Mouse (Mus musculus): ENCODE results near the gene Arnt2. TPM values are rescaled to one million over a fixed set of nuclear protein-coding genes. Genes with fewer than 3 reads are reported as not detected.
A peak's percentile ranks its signal among the peaks of the same experiment; 100 is the strongest.

The Arnt2 gene
- total RNA-seq (2014; rRNA removed) (165 and 166 TPM in 2 replicates), polyA plus RNA-seq (2015; fragmentation: Nextera tagmentation; extraction: Ambion mirVana) (62.9 and 63.1 TPM in 2 replicates)

GRCm38 (mm10) chr7:84409896-84410521 is at the start of gene Arnt2:
Arnt2 (minus strand) TSS chr7:84410176.
- H3K27me3 ChIP-seq (ENCODE audit: insufficient read depth, low read length), result no peaks in the 10 kb centered on the region
- no peak for TF ChIP-seq CTCF (IDR thresholded peaks at IDR 0.05)
- DNase-seq (ENCODE audit: low spot score) (peak; percentile 85), ATAC-seq (ENCODE audit: low FRiP score) (peak; percentile 89)
- H3K4me3 ChIP-seq (ENCODE audit: low read depth, low read length), result peak within 1 kb of the TSS; percentile 82
- peak within 1 kb of the TSS; percentile 67 for H3K4me2 ChIP-seq (ENCODE audit: low read depth, low read length, poor library complexity, severe bottlenecking)
- no peaks in the 10 kb centered on the region for H3K36me3 ChIP-seq (ENCODE audit: insufficient read depth, low read length)
- H3K4me1 ChIP-seq (ENCODE audit: insufficient read depth, low read length), result peaks cover 10% of the 10 kb centered on the region; the same call in 1 of the 2 replicates
- H3K9me3 ChIP-seq (ENCODE audit: low read length), result no peaks in the 10 kb centered on the region
- under 1% methylated on average over 54 of the region's 69 CpGs for whole genome bisulfite sequencing
- peak within 1 kb of the TSS; percentile 93 for H3K9ac ChIP-seq (replicated peaks; ENCODE audit: low read length, poor library complexity, severe bottlenecking)
- H3K27ac ChIP-seq (ENCODE audit: low read depth, low read length), result peak within 1 kb of the TSS; percentile 97

- Histone ChIP-seq H3K4me2 (ENCODE audit: low read depth, low read length, poor library complexity, severe bottlenecking) (no peak overlapping the region), H3K9me3 (ENCODE audit: low read length) (no peaks in the 10 kb centered on the region), H3K27ac (ENCODE audit: low read depth, low read length) (no peak overlapping the region), H3K27me3 (ENCODE audit: insufficient read depth, low read length) (no peaks in the 10 kb centered on the region), H3K36me3 (ENCODE audit: insufficient read depth, low read length) (no peaks in the 10 kb centered on the region), H3K4me3 (ENCODE audit: low read depth, low read length) (no peak overlapping the region), H3K9ac (replicated peaks; ENCODE audit: low read length, poor library complexity, severe bottlenecking) (no peak overlapping the region), H3K4me1 (ENCODE audit: insufficient read depth, low read length) (no peaks in the 10 kb centered on the region)
- DNase-seq (ENCODE audit: low spot score) (no peak), ATAC-seq (ENCODE audit: low FRiP score) (no peak)
- no peak for TF ChIP-seq CTCF (IDR thresholded peaks at IDR 0.05)
Measured at GRCm38 (mm10) chr7:84451681-84452080, 41.7 kb upstream of the Arnt2 start.

GRCm38 (mm10) chr7:84449066-84449465 is 39.1 kb upstream of the Arnt2 start:
- H3K9me3 ChIP-seq (ENCODE audit: low read length), result no peaks in the 10 kb centered on the region
- WGBS, result 16% methylated on average over 2 of the region's 2 CpGs
- H3K9ac ChIP-seq (replicated peaks; ENCODE audit: low read length, poor library complexity, severe bottlenecking), result no peak overlapping the region
- H3K27me3 ChIP-seq (ENCODE audit: insufficient read depth, low read length), result no peaks in the 10 kb centered on the region
- TF ChIP-seq CTCF (IDR thresholded peaks at IDR 0.05), result no peak
- H3K4me1 ChIP-seq (ENCODE audit: insufficient read depth, low read length), result no peaks in the 10 kb centered on the region
- H3K4me3 ChIP-seq (ENCODE audit: low read depth, low read length), result no peak overlapping the region
- no peaks in the 10 kb centered on the region for H3K36me3 ChIP-seq (ENCODE audit: insufficient read depth, low read length)
- DNase-seq (ENCODE audit: low spot score) (peak; percentile 83), ATAC-seq (ENCODE audit: low FRiP score) (peak; percentile 67; the same call in 1 of the 2 replicates)
- H3K4me2 ChIP-seq (ENCODE audit: low read depth, low read length, poor library complexity, severe bottlenecking), result no peak overlapping the region
- H3K27ac ChIP-seq (ENCODE audit: low read depth, low read length), result no peak overlapping the region

- Histone ChIP-seq H3K9ac (replicated peaks; ENCODE audit: low read length, poor library complexity, severe bottlenecking) (no peak overlapping the region), H3K27ac (ENCODE audit: low read depth, low read length) (no peak overlapping the region), H3K9me3 (ENCODE audit: low read length) (no peaks in the 10 kb centered on the region), H3K4me3 (ENCODE audit: low read depth, low read length) (no peak overlapping the region), H3K4me2 (ENCODE audit: low read depth, low read length, poor library complexity, severe bottlenecking) (no peak overlapping the region), H3K27me3 (ENCODE audit: insufficient read depth, low read length) (no peaks in the 10 kb centered on the region), H3K4me1 (ENCODE audit: insufficient read depth, low read length) (no peaks in the 10 kb centered on the region), H3K36me3 (ENCODE audit: insufficient read depth, low read length) (no peaks in the 10 kb centered on the region)
- TF ChIP-seq CTCF (IDR thresholded peaks at IDR 0.05), result no peak
- ATAC-seq (ENCODE audit: low FRiP score), result no peak
- DNase-seq (ENCODE audit: low spot score), result no peak
Measured at GRCm38 (mm10) chr7:84448512-84448911, 38.5 kb upstream of the Arnt2 start.

GRCm38 (mm10) chr7:84447740-84448435 is 37.9 kb upstream of the Arnt2 start:
- 27% methylated on average over 5 of the region's 5 CpGs for WGBS

GRCm38 (mm10) chr7:84447060-84447459 is 37.1 kb upstream of the Arnt2 start:
- Histone ChIP-seq H3K27ac (ENCODE audit: low read depth, low read length) (no peak overlapping the region), H3K27me3 (ENCODE audit: insufficient read depth, low read length) (no peaks in the 10 kb centered on the region), H3K4me3 (ENCODE audit: low read depth, low read length) (no peak overlapping the region), H3K36me3 (ENCODE audit: insufficient read depth, low read length) (no peaks in the 10 kb centered on the region), H3K4me1 (ENCODE audit: insufficient read depth, low read length) (no peaks in the 10 kb centered on the region), H3K4me2 (ENCODE audit: low read depth, low read length, poor library complexity, severe bottlenecking) (no peak overlapping the region), H3K9ac (replicated peaks; ENCODE audit: low read length, poor library complexity, severe bottlenecking) (no peak overlapping the region), H3K9me3 (ENCODE audit: low read length) (no peaks in the 10 kb centered on the region)
- 18% methylated on average over 4 of the region's 4 CpGs for WGBS
- peak; percentile 98 for TF ChIP-seq CTCF (IDR thresholded peaks at IDR 0.05)
- ATAC-seq (ENCODE audit: low FRiP score) (peak; percentile 70; the same call in 1 of the 2 replicates), DNase-seq (ENCODE audit: low spot score) (peak; percentile 93)

More at GRCm38 (mm10) chr7:84447740-84448435, 37.9 kb upstream of the Arnt2 start:
- no peak overlapping the region for H3K27ac ChIP-seq (ENCODE audit: low read depth, low read length)
- H3K9me3 ChIP-seq (ENCODE audit: low read length), result no peaks in the 10 kb centered on the region
- DNase-seq (ENCODE audit: low spot score), result no peak
- H3K4me1 ChIP-seq (ENCODE audit: insufficient read depth, low read length), result no peaks in the 10 kb centered on the region
- no peak for ATAC-seq (ENCODE audit: low FRiP score)
- H3K27me3 ChIP-seq (ENCODE audit: insufficient read depth, low read length), result no peaks in the 10 kb centered on the region
- H3K4me3 ChIP-seq (ENCODE audit: low read depth, low read length), result no peak overlapping the region
- no peak overlapping the region for H3K9ac ChIP-seq (replicated peaks; ENCODE audit: low read length, poor library complexity, severe bottlenecking)
- no peak overlapping the region for H3K4me2 ChIP-seq (ENCODE audit: low read depth, low read length, poor library complexity, severe bottlenecking)
- H3K36me3 ChIP-seq (ENCODE audit: insufficient read depth, low read length), result no peaks in the 10 kb centered on the region
- TF ChIP-seq CTCF (IDR thresholded peaks at IDR 0.05), result no peak

All from midbrain, postnatal 0 days (tissue).